Comparison of ENCODE assay signal across 9 mouse cellular contexts in the genomic region with DNA sequence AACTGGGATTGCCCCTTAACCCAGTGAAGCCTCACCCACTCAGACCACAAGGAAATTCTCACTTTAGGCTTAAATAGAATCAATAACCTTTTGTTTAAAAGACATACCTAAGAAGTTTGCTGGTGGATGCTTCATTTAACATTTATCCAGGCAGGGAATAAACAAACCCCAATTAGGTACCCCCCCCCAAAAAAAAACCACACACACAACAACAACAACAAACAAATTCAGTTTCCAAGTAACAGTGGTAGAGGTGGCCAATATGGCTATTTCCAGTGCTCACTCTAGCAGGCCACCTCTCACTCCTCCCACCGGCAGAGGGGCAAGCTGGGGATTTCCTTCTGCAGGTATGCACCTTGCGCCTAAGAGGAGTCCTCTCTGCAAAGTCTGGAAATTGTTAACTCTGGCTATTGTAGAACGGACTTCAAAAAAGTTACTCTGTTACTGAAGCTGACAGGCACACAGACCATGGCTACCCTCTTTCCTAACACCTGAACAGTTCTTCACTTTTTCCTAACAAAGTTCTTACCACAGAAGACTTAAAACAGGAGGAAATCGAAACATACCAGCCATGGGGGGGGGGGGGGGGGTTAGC. TPM values are rescaled to one million over a fixed set of nuclear protein-coding genes. Genes with fewer than 3 reads are reported as not detected.
A peak's percentile ranks its signal among the peaks of the same experiment; 100 is the strongest.
DNase-seq lines count a peak whose midpoint lies in the region; ATAC-seq and TF ChIP-seq lines count a peak whose summit lies in the region.
"Had no signal": no experiment of that assay in that cellular context is flagged by ENCODE, and none has a peak within 500 bp of the region (broad histone marks: within the 10 kb centered on the region; RNA-seq: fewer than 3 reads in every experiment).

No protein-coding gene starts in this region.

- H3K9ac ChIP-seq in heart, embryonic 15.5 days = peak overlapping the region; percentile 58; the same call in 1 of the 2 replicates
- no peak overlapping the region for H3K9ac ChIP-seq in heart, adult 2 months (ENCODE audit: low read depth, low read length)
- H3K9ac ChIP-seq in forebrain, embryonic 15.5 days (replicated peaks) = no peak overlapping the region
- no peak overlapping the region for H3K9ac ChIP-seq in liver, embryonic 14.5 days (replicated peaks)

- no peak for TF ChIP-seq POLR2A in heart, adult 2 months (IDR thresholded peaks at IDR 0.05; ENCODE audit: insufficient read depth, low read depth, low read length)
- no peak for TF ChIP-seq POLR2A in cerebellum, adult 2 months (IDR thresholded peaks at IDR 0.05; ENCODE audit: borderline replicate concordance, insufficient read depth, low read length)

- WGBS in heart, embryonic 15.5 days = 49% methylated on average over 4 of the region's 4 CpGs
- WGBS in heart, adult 2 months = 69% methylated on average over 4 of the region's 4 CpGs
- WGBS in forebrain, embryonic 15.5 days = 66% methylated on average over 4 of the region's 4 CpGs
- WGBS in liver, embryonic 14.5 days (ENCODE audit: insufficient replicate concordance) = 56% methylated on average over 4 of the region's 4 CpGs
- WGBS in cerebellum, adult 2 months = 68% methylated on average over 4 of the region's 4 CpGs

- TF ChIP-seq CTCF in heart, adult 2 months (IDR thresholded peaks at IDR 0.05) = no peak
- TF ChIP-seq CTCF in liver, embryonic 14.5 days (IDR thresholded peaks at IDR 0.05; ENCODE audit: low read depth) = no peak
- no peak for TF ChIP-seq CTCF in cerebellum, adult 2 months (IDR thresholded peaks at IDR 0.05; ENCODE audit: borderline replicate concordance, insufficient read depth, low read depth, low read length)

- intact Hi-C loops in heart, adult 2 months (cut with DNase I) = no loop called here

- H3K4me1 ChIP-seq in heart, embryonic 15.5 days (replicated peaks) = peaks cover 57% of the 10 kb centered on the region
- peaks cover 4% of the 10 kb centered on the region for H3K4me1 ChIP-seq in heart, adult 2 months (ENCODE audit: control insufficient read depth, insufficient read depth, low read length)
- peaks cover 65% of the 10 kb centered on the region for H3K4me1 ChIP-seq in forebrain, embryonic 15.5 days
- peaks cover 26 to 28% of the 10 kb centered on the region in 2 experiments for H3K4me1 ChIP-seq in liver, embryonic 14.5 days (replicated peaks; ENCODE audit: control insufficient read depth in 2 of 2, insufficient read depth in 2 of 2, low read length in 1 of 2)
- 0 out of 2 replicates have a peak, but pooled peaks cover 4% of the 10 kb centered on the region for H3K4me1 ChIP-seq in cerebellum, adult 2 months (ENCODE audit: control insufficient read depth, insufficient read depth, low read length)

- no peaks in the 10 kb centered on the region for H3K27me3 ChIP-seq in heart, embryonic 15.5 days
- no peaks in the 10 kb centered on the region for H3K27me3 ChIP-seq in heart, adult 2 months (ENCODE audit: control insufficient read depth, insufficient read depth, low read length)
- no peaks in the 10 kb centered on the region for H3K27me3 ChIP-seq in forebrain, embryonic 15.5 days
- H3K27me3 ChIP-seq in liver, embryonic 14.5 days (ENCODE audit: control insufficient read depth, insufficient read depth, low read length) = no peaks in the 10 kb centered on the region
- no peaks in the 10 kb centered on the region for H3K27me3 ChIP-seq in cerebellum, adult 2 months (ENCODE audit: control insufficient read depth, insufficient read depth, low read length)

- DNase-seq in heart, adult 2 months = no peak
- peak; percentile 60 for DNase-seq in B cell, adult 2 months
- no peak for DNase-seq in liver, embryonic 14.5 days (ENCODE audit: low read depth in 3 of 3, low spot score in 3 of 3)
- DNase-seq in cerebellum, adult 11 months = no peak
- no peak for DNase-seq in cerebellum, adult 2 months
- DNase-seq: right cerebral cortex, postnatal 4 days had no signal

- H3K79me2 ChIP-seq in heart, adult 2 months (replicated peaks; ENCODE audit: control insufficient read depth, insufficient read depth, low read length) = no peaks in the 10 kb centered on the region

- H3K36me3 ChIP-seq in heart, embryonic 15.5 days = no peaks in the 10 kb centered on the region
- H3K36me3 ChIP-seq in heart, adult 2 months (ENCODE audit: control insufficient read depth, insufficient read depth, low read length) = no peaks in the 10 kb centered on the region
- no peaks in the 10 kb centered on the region for H3K36me3 ChIP-seq in forebrain, embryonic 15.5 days
- H3K36me3 ChIP-seq in liver, embryonic 14.5 days (replicated peaks; ENCODE audit: control insufficient read depth, insufficient read depth, low read depth) = no peaks in the 10 kb centered on the region

- H3K9me3 ChIP-seq in heart, embryonic 15.5 days (replicated peaks) = no peaks in the 10 kb centered on the region
- no peaks in the 10 kb centered on the region for H3K9me3 ChIP-seq in forebrain, embryonic 15.5 days
- no peaks in the 10 kb centered on the region for H3K9me3 ChIP-seq in liver, embryonic 14.5 days (ENCODE audit: control insufficient read depth, low read length)

- peak overlapping the region; percentile 77 for H3K4me3 ChIP-seq in heart, embryonic 15.5 days
- no peak overlapping the region for H3K4me3 ChIP-seq in heart, adult 2 months
- peak overlapping the region; percentile 89 for H3K4me3 ChIP-seq in forebrain, embryonic 15.5 days
- H3K4me3 ChIP-seq in liver, embryonic 14.5 days (ENCODE audit: insufficient read depth in 1 of 2, low read depth in 2 of 2, low read length in 2 of 2) = peak overlapping the region in 1 of 2 experiments; percentile 86; a peak in 2 of 4 replicates
- no peak overlapping the region for H3K4me3 ChIP-seq in cerebellum, adult 2 months (replicated peaks; ENCODE audit: insufficient read depth, low read depth, low read length)

- no peak for ATAC-seq in heart, embryonic 15.5 days (replicated peaks; ENCODE audit: insufficient number of reproducible peaks, insufficient read depth, low FRiP score, low read depth)
- ATAC-seq in forebrain, embryonic 15.5 days (replicated peaks) = no peak
- ATAC-seq in liver, embryonic 14.5 days (ENCODE audit: insufficient read depth) = no peak
- no peak for ATAC-seq in cerebellum, adult (ENCODE audit: insufficient number of reproducible peaks, low FRiP score, low TSS enrichment)

- H3K4me2 ChIP-seq in heart, embryonic 15.5 days = peak overlapping the region; percentile 94
- peak overlapping the region; percentile 96 for H3K4me2 ChIP-seq in forebrain, embryonic 15.5 days (replicated peaks)
- peak overlapping the region; percentile 82 for H3K4me2 ChIP-seq in liver, embryonic 14.5 days (ENCODE audit: low read depth)

- no peak for TF ChIP-seq EP300 in heart, adult 2 months (IDR thresholded peaks at IDR 0.05; ENCODE audit: insufficient read depth, low read depth, low read length)
- no peak for TF ChIP-seq EP300 in liver, embryonic 14.5 days (IDR thresholded peaks at IDR 0.05; ENCODE audit: low read depth)

- 0 out of 2 replicates have a peak overlapping the region, but pooled peaks have one; percentile 90 for H3K27ac ChIP-seq in heart, embryonic 15.5 days
- H3K27ac ChIP-seq in heart, adult 2 months = no peak overlapping the region
- H3K27ac ChIP-seq in forebrain, embryonic 15.5 days (replicated peaks) = no peak overlapping the region
- H3K27ac ChIP-seq in liver, embryonic 14.5 days = no peak overlapping the region
- no peak overlapping the region for H3K27ac ChIP-seq in cerebellum, adult 2 months (ENCODE audit: insufficient read depth, low read length)

RNA-seq across cellular contexts. Expression of gene Ezr, which starts 2.0 kb away (rescaled TPM):
- polyA plus RNA-seq in heart, embryonic 15.5 days (2015; fragmentation: Nextera tagmentation; extraction: Ambion mirVana) = 109 and 136 TPM in 2 replicates
- total RNA-seq in heart, adult 2 months (2021) = 10 to 100 TPM; 33.4 to 35.7 TPM
- 24.2 TPM in 2 replicates for polyA plus RNA-seq in heart, adult 2 months (2012; rRNA removed)
- 112 and 125 TPM in 2 replicates for polyA plus RNA-seq in forebrain, embryonic 15.5 days (2015; fragmentation: Nextera tagmentation; extraction: Ambion mirVana)
- 17.6 and 31.2 TPM in 2 replicates for polyA plus RNA-seq in liver, embryonic 14.5 days (2012; rRNA removed)
- 41.7 and 52.8 TPM in 2 replicates for polyA plus RNA-seq in liver, embryonic 14.5 days (2014; fragmentation: Nextera tagmentation; extraction: Ambion mirVana)
- 12.1 and 16.1 TPM in 2 replicates for polyA plus RNA-seq in cerebellum, adult 2 months (2012; rRNA removed)

Comparison
In these comparisons a context has a peak if more than half of its experiments do, and no peak if none do; other contexts are left out.
1. H3K4me3 ChIP-seq: peak in heart, embryonic 15.5 days (single experiment) and forebrain, embryonic 15.5 days (single experiment); none in heart, adult 2 months (single experiment) and cerebellum, adult 2 months (single experiment).
2. DNase-seq: peak in B cell, adult 2 months (2 of 2); none in heart, adult 2 months (0 of 2), liver, embryonic 14.5 days (0 of 3), cerebellum, adult 11 months (single experiment) and cerebellum, adult 2 months (0 of 2).
3. Peak in every context shown above with its lines, with median percentiles within 50 percentile points of each other: H3K4me2 ChIP-seq.